Mouse (Mus musculus) adrenal gland, postnatal 36 days (tissue): ENCODE data around the gene Gm815. TPM values are rescaled to one million over a fixed set of nuclear protein-coding genes. Genes with fewer than 3 reads are reported as not detected.

Source experiments
- DNase-seq, 2 experiments: peaks; one replicate each; pipeline ENCODE4 v3.0.0; 2021; ENCODE audit warnings: mixed read lengths in 1 of 2
- total RNA-seq, 2 experiments: library from RNA; stranded (reverse); gene quantifications; 2 replicates each; pipeline ENCODE4 v1.2.3; 2021

Gm815 gene
- total RNA-seq, 2 experiments from 2014 or later: not detected

DNA sequence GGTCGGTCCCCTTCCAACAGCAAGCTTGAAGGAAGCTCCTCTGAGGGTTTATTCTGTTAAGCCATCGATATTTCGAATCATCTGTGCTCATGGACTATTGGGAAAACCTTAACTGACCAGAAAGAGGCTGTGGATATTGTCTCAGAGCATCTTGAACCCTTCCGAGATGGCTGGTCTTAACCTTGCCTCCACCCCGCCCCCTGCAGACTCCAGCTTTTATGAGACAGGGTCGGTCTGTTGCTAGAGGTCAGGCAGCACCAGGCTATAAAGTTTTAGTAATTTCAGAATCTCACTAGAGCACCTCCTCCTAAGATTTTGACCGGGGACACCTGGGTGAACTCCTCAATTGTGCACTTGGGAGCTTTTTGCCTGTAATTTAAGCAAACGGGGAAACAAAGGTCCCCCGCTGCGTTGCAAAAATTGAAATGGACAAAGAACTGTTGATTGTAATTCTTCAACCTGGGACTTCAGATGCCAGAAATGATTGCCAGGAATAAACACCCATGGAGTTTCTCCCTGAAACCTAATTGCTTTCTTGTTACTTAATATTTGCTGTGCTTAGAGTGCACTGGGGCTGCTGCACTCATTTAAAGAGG is 8.4 kb upstream of the Gm815 start:
- no peak for DNase-seq

GRCm38 (mm10) chr19:26879856-26880255 is 5.8 kb upstream of the Gm815 start:
- DNase-seq: no peak

DNA sequence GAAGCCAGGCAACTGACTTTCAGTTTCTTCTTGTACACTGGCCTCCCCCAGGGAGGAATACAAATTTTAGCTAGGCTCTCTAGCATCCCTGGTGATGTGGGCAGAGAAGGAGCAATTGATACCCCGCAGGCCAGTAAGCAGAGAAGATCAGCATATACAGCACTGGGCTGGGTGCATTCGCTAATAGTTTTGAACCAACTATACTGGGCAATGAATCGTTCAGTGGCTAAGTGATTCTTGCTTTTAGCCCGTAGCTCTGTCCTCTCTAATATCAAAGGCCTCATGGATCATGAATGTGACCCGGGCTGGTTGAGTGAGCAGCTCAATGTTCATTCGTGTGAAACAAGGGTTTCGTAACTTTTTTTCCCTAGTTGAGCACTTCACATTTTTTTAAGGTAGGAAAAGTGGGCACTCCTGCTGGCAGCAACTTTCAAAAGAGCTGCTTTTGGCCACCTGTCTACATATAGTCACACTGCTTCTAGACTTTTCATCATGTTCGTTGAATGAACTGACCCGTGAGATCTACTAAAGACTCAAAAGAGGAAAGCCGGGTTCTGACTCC is 3.7 kb upstream of the Gm815 start:
- no peak for DNase-seq

DNA sequence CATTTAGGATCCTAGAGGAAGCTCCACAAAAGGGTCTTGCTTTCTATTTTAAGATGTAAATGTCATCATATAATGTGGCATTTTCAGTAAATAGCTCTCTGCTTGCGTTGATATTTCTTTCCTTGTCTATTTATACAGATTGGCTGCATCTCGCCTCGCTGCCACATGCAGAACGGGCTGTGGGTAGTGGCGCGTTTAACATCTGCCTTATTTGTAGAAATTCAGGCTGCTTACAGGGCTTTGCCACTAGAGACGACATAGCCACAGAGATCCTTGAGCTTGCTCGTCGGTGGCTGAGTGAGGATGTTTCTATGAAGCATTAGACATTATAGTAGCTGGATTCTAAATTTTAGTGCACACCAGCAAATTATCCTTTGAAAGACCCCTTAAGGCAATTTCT is 2.5 kb downstream of the Gm815 start:
- no peak for DNase-seq

DNA sequence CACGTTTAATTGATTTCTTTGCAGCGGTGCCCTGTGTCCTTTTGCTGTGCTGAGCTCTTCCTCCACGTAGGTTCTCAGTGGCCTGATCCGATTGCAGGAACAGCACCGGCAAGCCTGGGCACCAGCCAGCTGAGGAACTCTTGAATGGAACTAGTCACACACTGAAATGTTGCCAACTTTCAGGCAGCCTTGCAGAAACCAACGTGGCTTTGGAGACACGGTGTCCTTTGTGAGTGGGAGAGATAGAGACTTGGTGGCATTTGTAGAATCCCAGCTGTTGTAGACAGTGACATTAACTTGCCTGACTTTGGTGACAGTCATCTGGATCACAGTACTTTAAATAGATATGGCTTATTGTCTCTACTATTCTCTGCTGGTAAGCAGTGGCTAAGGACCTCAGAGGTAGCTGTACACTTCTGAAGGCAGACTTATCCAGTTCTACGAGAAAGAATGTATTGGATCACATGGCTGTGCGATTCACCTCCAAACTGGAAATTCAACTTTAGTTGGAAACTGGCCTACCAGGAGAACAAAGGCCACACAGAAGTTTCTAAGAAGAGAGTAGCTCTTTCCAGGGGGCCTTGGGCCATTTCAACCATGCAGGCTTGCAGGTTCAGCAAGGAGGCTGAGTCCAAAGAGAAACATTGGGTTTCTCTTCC is 5.8 kb downstream of the Gm815 start:
- DNase-seq: peak; percentile 68 to 78

- DNase-seq: no peak
These were observed 7.2 kb downstream of the Gm815 start for GRCm38 (mm10) chr19:26892861-26893260.

GRCm38 (mm10) chr19:26902162-26902561 is 16.5 kb downstream of the Gm815 start:
- DNase-seq: no peak

DNA sequence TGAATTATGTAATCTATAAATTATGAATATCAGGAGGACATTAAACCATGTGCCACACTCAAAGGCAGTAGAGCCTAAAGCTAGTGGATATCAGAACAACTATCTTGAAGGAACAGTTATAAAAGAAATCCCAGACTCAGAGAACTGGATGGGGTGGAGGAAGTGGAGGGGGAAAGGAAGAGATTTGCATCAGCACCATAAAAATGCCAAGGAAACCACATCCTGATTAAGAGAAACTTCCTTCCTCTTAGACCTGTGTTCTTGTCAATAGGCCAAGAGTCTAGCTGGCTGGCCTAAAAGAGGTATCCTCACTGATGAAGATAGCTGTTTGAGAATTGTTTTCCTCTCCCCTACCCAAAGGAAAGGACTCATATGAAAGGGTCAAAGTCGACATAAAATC is 28.6 kb downstream of the Gm815 start:
- no peak for DNase-seq

GRCm38 (mm10) chr19:26920816-26921215 is 35.1 kb downstream of the Gm815 start:
- no peak for DNase-seq

GRCm38 (mm10) chr19:26930295-26931283 is 44.9 kb downstream of the Gm815 start:
- no peak for DNase-seq

DNA sequence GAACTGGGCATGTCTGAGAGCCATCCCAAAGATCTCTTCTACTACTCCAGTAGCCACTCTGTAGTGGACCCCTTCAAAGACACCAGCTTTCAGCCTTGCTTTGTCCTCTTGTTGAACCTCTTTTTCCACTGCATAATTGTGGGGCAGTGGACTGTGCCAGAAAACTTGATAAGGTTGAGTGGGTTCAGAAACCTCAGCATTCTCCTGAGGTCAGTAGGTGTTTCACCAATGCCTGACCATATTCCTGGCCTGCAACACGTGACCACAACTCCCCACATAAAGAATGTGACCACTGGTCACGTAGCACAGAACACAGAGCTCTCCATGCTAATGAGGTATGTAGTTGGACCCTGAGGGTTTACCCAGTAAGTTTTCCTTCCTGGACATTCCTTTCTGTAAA is 48.5 kb downstream of the Gm815 start:
- no peak for DNase-seq
